Mouse (Mus musculus) liver, postnatal 0 days (tissue): Measurements from ENCODE around the gene Hist1h3a. TPM values are rescaled to one million over a fixed set of nuclear protein-coding genes. Genes with fewer than 3 reads are reported as not detected.
"Not testable (repeated sequence)": the region's sequence is repeated elsewhere in the genome, so short reads cannot be mapped to it uniquely, and the experiment has no call there.

Source experiments
- ATAC-seq: fragments of 200-750 bp; cut with Nextera tagmentation; 2 replicates; pipeline ENCODE4 v1.8.0; 2017; ENCODE audit warnings: mild to moderate bottlenecking, moderate library complexity
- DNase-seq: peaks from one replicate; pipeline ENCODE4 v3.0.0-alpha.2; 2016
- H3K27ac ChIP-seq: fragments of 300-500 bp; sonication (generic); 2 replicates; pipeline ENCODE4 v1.5.1; 2014; ENCODE audit warnings: antibody characterized with exemption, moderate library complexity, mild to moderate bottlenecking, low read depth
- H3K27me3 ChIP-seq: fragments of 300-500 bp; sonication (generic); 2 replicates; pipeline ENCODE4 v1.6.1; 2014; ENCODE audit warnings: low read length, control low read depth, mixed read lengths; ENCODE audit not compliant: insufficient read depth
- H3K36me3 ChIP-seq: fragments of 300-500 bp; sonication (generic); replicated peaks from 2 replicates; pipeline ENCODE4 v1.6.1; 2014; ENCODE audit warnings: mild to moderate bottlenecking, control low read depth, low read length, moderate library complexity, mixed read lengths; ENCODE audit not compliant: insufficient read depth
- H3K4me1 ChIP-seq: fragments of 300-500 bp; sonication (generic); 2 replicates; pipeline ENCODE4 v1.6.1; 2014; ENCODE audit warnings: antibody characterized with exemption, mild to moderate bottlenecking, control low read depth; ENCODE audit not compliant: insufficient read depth
- H3K4me2 ChIP-seq: fragments of 300-500 bp; sonication (generic); 2 replicates; pipeline ENCODE4 v1.6.1; 2014; ENCODE audit warnings: low read depth, mild to moderate bottlenecking, low read length, moderate library complexity, mixed read lengths
- H3K4me3 ChIP-seq: fragments of 300-500 bp; sonication (generic); 2 replicates; pipeline ENCODE4 v1.5.1; 2014; ENCODE audit warnings: low read depth, low read length
- H3K9ac ChIP-seq: fragments of 300-500 bp; sonication (generic); replicated peaks from 2 replicates; pipeline ENCODE4 v1.6.1; 2014; ENCODE audit warnings: mild to moderate bottlenecking, moderate library complexity
- H3K9me3 ChIP-seq: fragments of 300-500 bp; sonication (generic); 2 replicates; pipeline ENCODE4 v1.6.1; 2016; ENCODE audit warnings: mild to moderate bottlenecking, control low read depth, low read length, mixed read lengths
- CTCF ChIP-seq: sonication (generic); IDR thresholded peaks from 2 replicates; pipeline ENCODE4 v1.5.1; 2016; ENCODE audit warnings: antibody characterized with exemption, low read depth
- EP300 ChIP-seq: IDR thresholded peaks from 2 replicates; pipeline ENCODE4 v1.6.1; 2016; ENCODE audit warnings: antibody characterized with exemption, low read depth, mild to moderate bottlenecking
- WGBS: fragments of 180-500 bp; shearing (Covaris S2); extraction: QIAGEN DNeasy Blood & Tissue Kit; methylation state at CpG from one replicate; pipeline ENCODE4 v1.1.7; 2014; ENCODE audit not compliant: insufficient replicate concordance; 5-methylcytosine and 5-hydroxymethylcytosine counted together
- polyA plus RNA-seq: library from polyadenylated mRNA; unstranded; fragments of >200 nt; fragmentation: Nextera tagmentation; extraction: Ambion mirVana; gene quantifications from 2 replicates; pipeline ENCODE4 v1.2.1, GENCODE M21; 2015

Hist1h3a gene
- polyA plus RNA-seq: 6.1 and 7.5 TPM in 2 replicates

GRCm38 (mm10) chr13:23761871-23762821 is at the start of gene Hist1h3a:
Gene Hist1h3a (minus strand): TSS chr13:23762386.
- Histone ChIP-seq H3K4me1 (peaks cover 24% of the 10 kb centered on the region), H3K9ac (peak within 1 kb of the TSS; percentile 79), H3K4me2 (peak within 1 kb of the TSS; percentile 84), H3K4me3 (peak within 1 kb of the TSS; percentile 59), H3K27ac (peak within 1 kb of the TSS; percentile 97)
- under 1% methylated on average over 25 of the region's 52 CpGs for WGBS
- not testable (repeated sequence) for H3K27me3 ChIP-seq, H3K36me3 ChIP-seq, H3K9me3 ChIP-seq
- peak; percentile 72 for TF ChIP-seq EP300
- DNase-seq (peak; percentile 72), ATAC-seq (peak; percentile 48)

GRCm38 (mm10) chr13:23806422-23807052 is 44.4 kb upstream of the Hist1h3a start, which contains the start of gene Slc17a2:
Gene Slc17a2 (plus strand): TSS chr13:23806993.
- H3K4me3 ChIP-seq: peak within 1 kb of the TSS; percentile 42
- H3K9ac ChIP-seq: peak within 1 kb of the TSS; percentile 47
- 57% methylated on average over 15 of the region's 15 CpGs for WGBS
- H3K27me3 ChIP-seq: no peaks in the 10 kb centered on the region
- no peak for TF ChIP-seq EP300
- no peak for TF ChIP-seq CTCF
- H3K36me3 ChIP-seq: no peaks in the 10 kb centered on the region
- H3K4me1 ChIP-seq: peaks cover 3% of the 10 kb centered on the region
- peak within 1 kb of the TSS; percentile 88 for H3K27ac ChIP-seq
- DNase-seq (peak; percentile 57), ATAC-seq (peak; percentile 86)
- H3K4me2 ChIP-seq: peak within 1 kb of the TSS; percentile 61
- no peaks in the 10 kb centered on the region for H3K9me3 ChIP-seq

GRCm38 (mm10) chr13:23804532-23804931 is 42.3 kb upstream of the Hist1h3a start:
- H3K4me2 ChIP-seq: no peak overlapping the region
- peaks cover 10% of the 10 kb centered on the region for H3K4me1 ChIP-seq
- no peak overlapping the region for H3K27ac ChIP-seq
- WGBS: 64% methylated on average over 2 of the region's 2 CpGs
- H3K9me3 ChIP-seq: no peaks in the 10 kb centered on the region
- no peaks in the 10 kb centered on the region for H3K36me3 ChIP-seq
- H3K4me3 ChIP-seq: no peak overlapping the region
- no peaks in the 10 kb centered on the region for H3K27me3 ChIP-seq
- peak; percentile 49 for DNase-seq
- no peak overlapping the region for H3K9ac ChIP-seq
- peak; percentile 87 for ATAC-seq
- TF ChIP-seq CTCF (no peak), EP300 (peak; percentile 36; the same call in 1 of the 2 replicates)

GRCm38 (mm10) chr13:23799405-23799804 is 37.2 kb upstream of the Hist1h3a start:
- TF ChIP-seq CTCF (no peak), EP300 (no peak)
- Histone ChIP-seq H3K36me3 (no peaks in the 10 kb centered on the region), H3K27me3 (no peaks in the 10 kb centered on the region), H3K27ac (no peak overlapping the region), H3K9me3 (no peaks in the 10 kb centered on the region), H3K4me1 (peaks cover 10% of the 10 kb centered on the region), H3K4me2 (no peak overlapping the region), H3K9ac (no peak overlapping the region), H3K4me3 (no peak overlapping the region)
- ATAC-seq (0 out of 2 replicates have a peak, but pooled peaks have one; percentile 21), DNase-seq (no peak)
- WGBS: 24% methylated on average over 5 of the region's 5 CpGs

- H3K9ac ChIP-seq: no peak overlapping the region
- 34% methylated on average over 2 of the region's 2 CpGs for WGBS
- H3K27me3 ChIP-seq: no peaks in the 10 kb centered on the region
- H3K27ac ChIP-seq: no peak overlapping the region
- DNase-seq: peak; percentile 45
- ATAC-seq: no peak
- H3K4me2 ChIP-seq: no peak overlapping the region
- H3K4me1 ChIP-seq: no peaks in the 10 kb centered on the region
- H3K9me3 ChIP-seq: no peaks in the 10 kb centered on the region
- H3K36me3 ChIP-seq: no peaks in the 10 kb centered on the region
- TF ChIP-seq CTCF (peak; percentile 92), EP300 (no peak)
- H3K4me3 ChIP-seq: no peak overlapping the region
Observed at GRCm38 (mm10) chr13:23792520-23792919, 30.3 kb upstream of the Hist1h3a start.

GRCm38 (mm10) chr13:23779025-23779424 is 16.8 kb upstream of the Hist1h3a start:
- Histone ChIP-seq H3K4me1 (no peaks in the 10 kb centered on the region), H3K36me3 (no peaks in the 10 kb centered on the region), H3K9me3 (no peaks in the 10 kb centered on the region), H3K27ac (no peak overlapping the region), H3K9ac (no peak overlapping the region), H3K4me3 (no peak overlapping the region), H3K27me3 (no peaks in the 10 kb centered on the region), H3K4me2 (no peak overlapping the region)
- DNase-seq (no peak), ATAC-seq (no peak)
- 55% methylated on average over 4 of the region's 4 CpGs for WGBS
- TF ChIP-seq CTCF: no peak
- no peak for TF ChIP-seq EP300
